Comparison of ENCODE assay signal across 12 mouse cellular contexts in the genomic region with DNA sequence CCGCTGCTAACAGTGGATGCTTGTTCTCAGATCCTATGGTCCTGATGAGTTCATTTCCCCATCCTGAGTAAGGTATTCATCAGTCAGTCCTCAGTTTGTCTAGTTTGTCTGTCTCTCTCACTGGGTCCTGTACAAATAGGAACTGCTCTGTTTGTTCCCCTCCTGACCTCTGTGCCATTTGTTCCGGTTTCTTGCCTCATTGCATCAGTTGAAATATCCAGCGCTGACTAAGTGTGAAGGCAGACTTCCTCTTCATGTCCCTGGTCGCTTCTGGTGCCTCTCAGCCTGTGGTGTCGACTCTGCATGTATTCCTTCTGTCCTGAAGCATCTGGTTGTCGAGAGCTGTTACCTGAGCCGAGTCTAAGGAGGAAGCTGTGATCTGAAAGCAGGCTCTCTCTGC. TPM values are rescaled to one million over a fixed set of nuclear protein-coding genes. Genes with fewer than 3 reads are reported as not detected.
DNase-seq lines count a peak whose midpoint lies in the region; ATAC-seq and TF ChIP-seq lines count a peak whose summit lies in the region.
"Had no signal": no experiment of that assay in that cellular context is flagged by ENCODE, and none has a peak within 500 bp of the region (broad histone marks: within the 10 kb centered on the region; RNA-seq: fewer than 3 reads in every experiment).

No protein-coding gene starts in this region.

- WGBS in liver, embryonic 12.5 days (ENCODE audit: insufficient replicate concordance), result 50% methylated on average over 7 of the region's 7 CpGs
- WGBS in bone marrow, adult 2 months, result 30% methylated on average over 7 of the region's 7 CpGs
- 77% methylated on average over 7 of the region's 7 CpGs for WGBS in forebrain, embryonic 15.5 days
- 64% methylated on average over 7 of the region's 7 CpGs for WGBS in midbrain, postnatal 0 days

- ATAC-seq in liver, embryonic 12.5 days, result no peak
- ATAC-seq in forebrain, embryonic 15.5 days (replicated peaks), result no peak
- no peak for ATAC-seq in midbrain, postnatal 0 days (ENCODE audit: low FRiP score)
- ATAC-seq: inflammation-experienced regulatory T-cells, adult 6 months had no signal

- H3K27ac ChIP-seq in liver, embryonic 12.5 days, result 0 out of 2 replicates have a peak overlapping the region, but pooled peaks have one; percentile 2
- peak overlapping the region; percentile 79 for H3K27ac ChIP-seq in bone marrow, adult 2 months (ENCODE audit: control insufficient read depth, insufficient read depth, low read depth, low read length, poor library complexity)
- peak overlapping the region; percentile 57 for H3K27ac ChIP-seq in forebrain, embryonic 15.5 days (replicated peaks)
- peak overlapping the region; percentile 78 for H3K27ac ChIP-seq in midbrain, postnatal 0 days (ENCODE audit: low read depth, low read length)
- H3K27ac ChIP-seq: liver, embryonic 13.5 days had no signal

- no peaks in the 10 kb centered on the region; the same call in 1 of the 2 replicates for H3K4me1 ChIP-seq in liver, embryonic 12.5 days
- peaks cover 2% of the 10 kb centered on the region for H3K4me1 ChIP-seq in bone marrow, adult 2 months (ENCODE audit: control insufficient read depth, insufficient read depth, low read length)
- no peaks in the 10 kb centered on the region for H3K4me1 ChIP-seq in forebrain, embryonic 15.5 days
- no peaks in the 10 kb centered on the region for H3K4me1 ChIP-seq in midbrain, postnatal 0 days (ENCODE audit: insufficient read depth, low read length)
- H3K4me1 ChIP-seq: liver, embryonic 13.5 days had no signal

- H3K4me2 ChIP-seq in liver, embryonic 12.5 days, result no peak overlapping the region
- no peak overlapping the region for H3K4me2 ChIP-seq in forebrain, embryonic 15.5 days (replicated peaks)
- no peak overlapping the region for H3K4me2 ChIP-seq in midbrain, postnatal 0 days (ENCODE audit: low read depth, low read length, poor library complexity, severe bottlenecking)
- H3K4me2 ChIP-seq: liver, embryonic 13.5 days had no signal

- no peak for DNase-seq in liver
- peak; percentile 9 for DNase-seq in midbrain, postnatal 0 days (ENCODE audit: low spot score)
- DNase-seq in cerebellum, adult 11 months, result no peak
- no peak for DNase-seq in gastrocnemius, postnatal 4 days (ENCODE audit: low spot score in 2 of 2)
- DNase-seq in cerebellum, postnatal 10 days, result no peak
- DNase-seq: cerebellum, postnatal 36 days; liver, embryonic 13.5 days had no signal

- TF ChIP-seq CTCF in bone marrow, adult 2 months (IDR thresholded peaks at IDR 0.05; ENCODE audit: control insufficient read depth, insufficient read depth, low read length), result no peak
- TF ChIP-seq CTCF in midbrain, postnatal 0 days (IDR thresholded peaks at IDR 0.05), result no peak

- H3K9ac ChIP-seq in liver, embryonic 12.5 days, result no peak overlapping the region
- no peak overlapping the region for H3K9ac ChIP-seq in forebrain, embryonic 15.5 days (replicated peaks)
- H3K9ac ChIP-seq in midbrain, postnatal 0 days (replicated peaks; ENCODE audit: low read length, poor library complexity, severe bottlenecking), result no peak overlapping the region; the same call in 1 of the 2 replicates
- H3K9ac ChIP-seq: liver, embryonic 13.5 days had no signal

- H3K27me3 ChIP-seq in liver, embryonic 12.5 days (replicated peaks), result no peaks in the 10 kb centered on the region
- no peaks in the 10 kb centered on the region for H3K27me3 ChIP-seq in forebrain, embryonic 15.5 days
- no peaks in the 10 kb centered on the region for H3K27me3 ChIP-seq in midbrain, postnatal 0 days (ENCODE audit: insufficient read depth, low read length)
- H3K27me3 ChIP-seq: liver, embryonic 13.5 days had no signal

- H3K36me3 ChIP-seq in liver, embryonic 12.5 days, result peaks cover 77% of the 10 kb centered on the region
- peaks cover 23% of the 10 kb centered on the region; the same call in 1 of the 2 replicates for H3K36me3 ChIP-seq in forebrain, embryonic 15.5 days
- H3K36me3 ChIP-seq in midbrain, postnatal 0 days (ENCODE audit: insufficient read depth, low read length), result peaks cover 25% of the 10 kb centered on the region

- no peak overlapping the region for H3K4me3 ChIP-seq in liver, embryonic 12.5 days
- H3K4me3 ChIP-seq in bone marrow, adult 2 months (replicated peaks; ENCODE audit: control insufficient read depth, low read depth, low read length), result peak overlapping the region; percentile 46
- H3K4me3 ChIP-seq in forebrain, embryonic 15.5 days, result no peak overlapping the region
- H3K4me3 ChIP-seq in midbrain, postnatal 0 days (ENCODE audit: low read depth, low read length), result no peak overlapping the region
- H3K4me3 ChIP-seq: liver, embryonic 13.5 days had no signal

- no peak for TF ChIP-seq POLR2A in bone marrow, adult 2 months (IDR thresholded peaks at IDR 0.05; ENCODE audit: borderline replicate concordance, control insufficient read depth, low read depth, low read length)

- H3K9me3 ChIP-seq in liver, embryonic 12.5 days (replicated peaks), result no peaks in the 10 kb centered on the region
- no peaks in the 10 kb centered on the region for H3K9me3 ChIP-seq in forebrain, embryonic 15.5 days
- no peaks in the 10 kb centered on the region for H3K9me3 ChIP-seq in midbrain, postnatal 0 days (ENCODE audit: low read length)
- H3K9me3 ChIP-seq: G1E; liver, embryonic 13.5 days had no signal

RNA-seq across cellular contexts. Expression of gene Pknox1, which starts 30.1 kb away (rescaled TPM):
- 15.4 and 16.7 TPM in 2 replicates for polyA plus RNA-seq in liver, embryonic 12.5 days (2016; fragmentation: Nextera tagmentation; extraction: Ambion mirVana)
- polyA plus RNA-seq in bone marrow, adult 2 months (2011; ENCODE audit: insufficient read depth, insufficient read length, low replicate concordance, missing spikeins), result 8.2 and 19.3 TPM in 2 replicates
- 31.3 and 33.2 TPM in 2 replicates for polyA plus RNA-seq in forebrain, embryonic 15.5 days (2015; fragmentation: Nextera tagmentation; extraction: Ambion mirVana)
- 18.3 and 22.7 TPM in 2 replicates for total RNA-seq in midbrain, postnatal 0 days (2014; rRNA removed)
- polyA plus RNA-seq in midbrain, postnatal 0 days (2015; fragmentation: Nextera tagmentation; extraction: Ambion mirVana), result 14.3 and 14.9 TPM in 2 replicates
- total RNA-seq in gastrocnemius, postnatal 4 days (2021), result 10 to 100 TPM; 22.5 to 28.9 TPM

RNA-seq across cellular contexts. Expression of gene Cbs, which starts 42.4 kb away (rescaled TPM):
- 6.3 TPM in 2 replicates for polyA plus RNA-seq in liver, embryonic 12.5 days (2016; fragmentation: Nextera tagmentation; extraction: Ambion mirVana)
- 1.3 and 4.8 TPM in 2 replicates for polyA plus RNA-seq in bone marrow, adult 2 months (2011; ENCODE audit: insufficient read depth, insufficient read length, low replicate concordance, missing spikeins)
- polyA plus RNA-seq in forebrain, embryonic 15.5 days (2015; fragmentation: Nextera tagmentation; extraction: Ambion mirVana), result 9.8 and 10.6 TPM in 2 replicates
- total RNA-seq in midbrain, postnatal 0 days (2014; rRNA removed), result 13.3 and 29.6 TPM in 2 replicates
- 16.3 and 20.3 TPM in 2 replicates for polyA plus RNA-seq in midbrain, postnatal 0 days (2015; fragmentation: Nextera tagmentation; extraction: Ambion mirVana)
- 1 to 10 TPM in 1 of 2 experiments, under 1 TPM in 1; 0.64 to 1.4 TPM for total RNA-seq in gastrocnemius, postnatal 4 days (2021)
- polyA plus RNA-seq: G1E had no signal

Comparison
In these comparisons a context has a peak if more than half of its experiments do, and no peak if none do; other contexts are left out.
1. H3K27ac ChIP-seq: peak in every context shown above with its lines; median percentile 79 in bone marrow, adult 2 months; 78 in midbrain, postnatal 0 days; 57 in forebrain, embryonic 15.5 days; 2 in liver, embryonic 12.5 days.